Mouse (Mus musculus) stomach, embryonic 15.5 days (tissue): ENCODE results near the gene Crybb2. TPM values are rescaled to one million over a fixed set of nuclear protein-coding genes. Genes with fewer than 3 reads are reported as not detected.

Experiments
- ATAC-seq: fragments of 200-750 bp; cut with Nextera tagmentation; 2 replicates; pipeline ENCODE4 v1.8.0; 2017; ENCODE audit warnings: low read depth, moderate number of reproducible peaks, moderate TSS enrichment; ENCODE audit not compliant: insufficient read depth, low FRiP score
- H3K27ac ChIP-seq: fragments of 300-500 bp; sonication (generic); 2 replicates; pipeline ENCODE4 v1.5.1; 2015; ENCODE audit warnings: mild to moderate bottlenecking, inconsistent platforms
- H3K27me3 ChIP-seq: fragments of 300-500 bp; sonication (generic); replicated peaks from 2 replicates; pipeline ENCODE4 v1.6.1; 2015; ENCODE audit warnings: inconsistent platforms
- H3K36me3 ChIP-seq: fragments of 300-500 bp; sonication (generic); 2 replicates; pipeline ENCODE4 v1.6.1; 2015; ENCODE audit warnings: inconsistent platforms
- H3K4me1 ChIP-seq: fragments of 300-500 bp; sonication (generic); 2 replicates; pipeline ENCODE4 v1.6.1; 2015; ENCODE audit warnings: inconsistent platforms
- H3K4me2 ChIP-seq: fragments of 300-500 bp; sonication (generic); 2 replicates; pipeline ENCODE4 v1.6.1; 2015; ENCODE audit warnings: mild to moderate bottlenecking, inconsistent platforms
- H3K4me3 ChIP-seq: fragments of 300-500 bp; sonication (generic); replicated peaks from 2 replicates; pipeline ENCODE4 v1.5.1; 2015; ENCODE audit warnings: inconsistent platforms
- H3K9ac ChIP-seq: fragments of 300-500 bp; sonication (generic); 2 replicates; pipeline ENCODE4 v1.6.1; 2015; ENCODE audit warnings: inconsistent platforms
- H3K9me3 ChIP-seq: fragments of 300-500 bp; sonication (generic); 2 replicates; pipeline ENCODE4 v1.6.1; 2016; ENCODE audit warnings: inconsistent platforms
- WGBS: fragments of 180-500 bp; shearing (Covaris S2); methylation state at CpG from one replicate; pipeline ENCODE4 v1.1.7; 2015; 5-methylcytosine and 5-hydroxymethylcytosine counted together
- polyA plus RNA-seq: library from polyadenylated mRNA; unstranded; fragments of >200 nt; fragmentation: Nextera tagmentation; extraction: Ambion mirVana; gene quantifications from 2 replicates; pipeline ENCODE4 v1.2.1, GENCODE M21; 2015

Gene Crybb2
- polyA plus RNA-seq, 1 experiment from 2014 or later: not detected

DNA sequence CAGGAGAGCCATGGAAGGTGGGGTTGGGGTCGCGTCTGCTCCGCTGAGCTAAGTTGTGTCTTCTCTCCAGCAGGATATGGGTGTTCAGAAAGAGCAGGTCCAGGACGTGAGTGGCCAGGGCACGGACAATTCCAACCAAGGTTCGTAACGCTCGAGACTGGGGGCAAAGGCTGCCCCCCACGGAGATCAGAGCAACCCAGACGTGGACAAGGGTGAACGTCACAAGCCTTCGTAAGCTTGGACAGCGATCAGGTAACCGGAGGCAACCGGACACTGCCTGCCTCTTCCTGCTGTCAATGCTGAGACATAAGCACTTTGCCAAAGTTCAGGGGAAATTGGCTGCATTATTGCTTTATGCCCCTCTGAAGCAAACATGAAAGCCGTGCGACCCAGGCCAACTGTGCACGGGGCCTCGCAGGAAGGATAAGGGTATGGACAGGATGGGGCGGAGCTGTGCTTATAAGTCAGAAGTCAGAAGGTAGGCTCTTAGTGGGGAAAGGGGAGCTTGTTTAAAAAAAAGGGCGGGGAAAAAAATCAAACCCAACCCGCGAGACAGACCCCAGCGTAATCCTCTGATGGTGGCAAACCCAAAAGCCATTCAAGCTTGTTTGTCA is 20.3 kb upstream of the Crybb2 start:
- peaks cover 19% of the 10 kb centered on the region; the same call in 1 of the 2 replicates for H3K36me3 ChIP-seq
- H3K4me2 ChIP-seq: no peak overlapping the region
- no peaks in the 10 kb centered on the region for H3K9me3 ChIP-seq
- 86% methylated on average over 24 of the region's 24 CpGs for WGBS
- H3K27ac ChIP-seq: no peak overlapping the region
- no peak overlapping the region for H3K9ac ChIP-seq
- no peak overlapping the region for H3K4me3 ChIP-seq
- H3K4me1 ChIP-seq: no peaks in the 10 kb centered on the region
- H3K27me3 ChIP-seq: no peaks in the 10 kb centered on the region
- ATAC-seq: no peak

GRCm38 (mm10) chr5:113087465-113087864 is 17.5 kb upstream of the Crybb2 start:
- Histone ChIP-seq H3K4me3 (no peak overlapping the region), H3K9me3 (no peaks in the 10 kb centered on the region), H3K9ac (no peak overlapping the region), H3K4me1 (0 out of 2 replicates have a peak, but pooled peaks cover 2% of the 10 kb centered on the region), H3K27ac (no peak overlapping the region), H3K4me2 (no peak overlapping the region), H3K27me3 (no peaks in the 10 kb centered on the region), H3K36me3 (peaks cover 19% of the 10 kb centered on the region; the same call in 1 of the 2 replicates)
- WGBS: 81% methylated on average over 2 of the region's 2 CpGs
- ATAC-seq: no peak

GRCm38 (mm10) chr5:113086990-113087389 is 17.1 kb upstream of the Crybb2 start:
- peaks cover 19% of the 10 kb centered on the region; the same call in 1 of the 2 replicates for H3K36me3 ChIP-seq
- no peaks in the 10 kb centered on the region for H3K9me3 ChIP-seq
- ATAC-seq: no peak
- no peaks in the 10 kb centered on the region for H3K27me3 ChIP-seq
- 0 out of 2 replicates have a peak, but pooled peaks cover 3% of the 10 kb centered on the region for H3K4me1 ChIP-seq
- no peak overlapping the region for H3K4me2 ChIP-seq
- no peak overlapping the region for H3K9ac ChIP-seq
- no peak overlapping the region for H3K27ac ChIP-seq
- 60% methylated on average over 4 of the region's 4 CpGs for WGBS
- H3K4me3 ChIP-seq: no peak overlapping the region

DNA sequence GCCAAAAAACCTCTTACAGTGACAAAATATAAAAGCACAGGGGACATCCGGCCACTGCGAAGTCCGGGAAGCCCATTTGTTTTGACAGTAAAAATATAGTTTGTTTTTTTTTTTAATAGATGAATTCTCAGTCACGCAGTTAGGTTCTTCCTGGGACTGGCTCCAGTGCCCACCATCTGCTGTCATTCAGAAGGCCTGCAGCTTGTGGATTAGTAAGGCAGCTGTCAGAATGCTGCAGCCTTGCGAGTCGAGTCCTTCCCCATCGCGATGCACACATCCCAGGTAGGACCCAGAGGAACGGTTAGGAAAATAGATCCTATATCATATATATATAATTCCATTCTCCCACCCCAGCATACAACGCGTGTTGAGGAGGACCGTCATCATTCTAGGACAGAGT is 16.5 kb upstream of the Crybb2 start:
- no peak overlapping the region for H3K4me3 ChIP-seq
- no peak for ATAC-seq
- WGBS: 69% methylated on average over 12 of the region's 12 CpGs
- H3K27ac ChIP-seq: no peak overlapping the region
- no peaks in the 10 kb centered on the region for H3K27me3 ChIP-seq
- no peaks in the 10 kb centered on the region for H3K9me3 ChIP-seq
- peaks cover 15% of the 10 kb centered on the region; the same call in 1 of the 2 replicates for H3K36me3 ChIP-seq
- H3K9ac ChIP-seq: no peak overlapping the region
- 0 out of 2 replicates have a peak, but pooled peaks cover 3% of the 10 kb centered on the region for H3K4me1 ChIP-seq
- H3K4me2 ChIP-seq: no peak overlapping the region

- 44% methylated on average over 2 of the region's 2 CpGs for WGBS
- Histone ChIP-seq H3K27ac (no peak overlapping the region), H3K4me1 (0 out of 2 replicates have a peak, but pooled peaks cover 3% of the 10 kb centered on the region), H3K4me2 (no peak overlapping the region), H3K9me3 (no peaks in the 10 kb centered on the region), H3K27me3 (no peaks in the 10 kb centered on the region), H3K4me3 (no peak overlapping the region), H3K9ac (no peak overlapping the region), H3K36me3 (peaks cover 9% of the 10 kb centered on the region; the same call in 1 of the 2 replicates)
- ATAC-seq: no peak
Measured at GRCm38 (mm10) chr5:113085931-113086330, 16.0 kb upstream of the Crybb2 start.

DNA sequence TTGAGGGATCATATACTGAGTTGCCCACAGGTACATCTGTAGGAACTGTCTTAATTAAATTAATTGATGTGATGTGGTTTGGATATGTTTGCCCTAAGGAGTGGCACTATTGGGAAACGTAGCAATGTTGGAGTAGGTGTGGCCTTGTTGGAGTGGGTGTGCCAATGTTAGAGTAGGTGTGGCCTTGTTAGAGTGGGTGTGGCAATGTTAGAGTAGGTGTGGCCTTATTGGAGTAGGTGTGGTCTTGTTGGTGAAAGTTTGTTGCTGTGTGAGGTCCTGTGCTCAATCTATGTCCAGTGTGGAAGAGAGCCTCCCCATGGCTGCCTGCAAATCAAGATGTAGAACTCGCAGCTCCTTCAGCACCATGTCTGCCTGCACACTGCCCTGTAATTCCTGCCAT is 14.4 kb upstream of the Crybb2 start:
- Histone ChIP-seq H3K4me2 (no peak overlapping the region), H3K9me3 (no peaks in the 10 kb centered on the region), H3K4me1 (peaks cover 8% of the 10 kb centered on the region), H3K9ac (no peak overlapping the region), H3K36me3 (no peaks in the 10 kb centered on the region), H3K27ac (no peak overlapping the region), H3K27me3 (no peaks in the 10 kb centered on the region), H3K4me3 (no peak overlapping the region)
- WGBS: 66% methylated on average over 2 of the region's 2 CpGs
- ATAC-seq: no peak

DNA sequence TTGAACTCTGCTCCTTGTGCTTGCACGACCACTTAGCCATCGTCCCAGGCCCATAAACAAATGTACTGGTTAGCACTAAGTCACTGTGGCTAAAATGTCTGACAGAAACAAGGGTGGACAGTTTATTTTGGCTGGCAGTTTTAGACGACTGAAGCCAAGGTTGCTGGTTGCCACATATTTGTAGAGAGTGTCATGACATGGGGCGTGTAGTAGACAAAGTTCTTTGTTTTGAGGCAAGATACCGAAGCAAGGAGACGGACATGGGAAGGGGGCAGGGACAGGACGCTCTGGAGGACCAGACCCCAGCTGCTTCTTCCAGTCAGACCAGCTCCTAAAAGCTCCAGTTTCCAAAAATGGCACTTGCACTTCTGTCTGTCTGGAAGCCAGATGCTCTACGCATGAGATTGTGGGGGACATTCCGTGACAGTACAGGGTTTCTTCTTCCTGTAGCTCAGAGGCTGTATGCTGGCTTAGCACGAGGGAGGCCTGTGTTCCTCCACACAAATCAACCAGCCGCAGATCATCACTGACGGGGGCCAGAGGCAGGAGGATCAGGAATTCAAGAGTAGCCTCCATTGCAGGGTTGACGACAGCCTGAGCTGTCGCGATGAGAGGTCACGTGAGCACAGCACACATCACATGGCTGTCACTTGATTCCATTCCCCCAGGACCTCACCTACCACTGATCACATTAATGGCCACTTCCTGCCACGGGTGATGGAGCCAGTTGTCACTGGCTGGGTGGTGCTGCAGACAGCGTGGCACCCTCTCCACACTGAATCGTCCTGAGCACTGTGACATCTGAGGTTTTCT is 12.6 kb upstream of the Crybb2 start:
- WGBS: 46% methylated on average over 19 of the region's 19 CpGs
- Histone ChIP-seq H3K4me3 (no peak overlapping the region), H3K9me3 (no peaks in the 10 kb centered on the region), H3K4me2 (no peak overlapping the region), H3K27ac (no peak overlapping the region), H3K36me3 (no peaks in the 10 kb centered on the region), H3K27me3 (no peaks in the 10 kb centered on the region), H3K4me1 (peaks cover 8% of the 10 kb centered on the region), H3K9ac (no peak overlapping the region)
- 0 out of 2 replicates have a peak, but pooled peaks have one; percentile 5 for ATAC-seq

DNA sequence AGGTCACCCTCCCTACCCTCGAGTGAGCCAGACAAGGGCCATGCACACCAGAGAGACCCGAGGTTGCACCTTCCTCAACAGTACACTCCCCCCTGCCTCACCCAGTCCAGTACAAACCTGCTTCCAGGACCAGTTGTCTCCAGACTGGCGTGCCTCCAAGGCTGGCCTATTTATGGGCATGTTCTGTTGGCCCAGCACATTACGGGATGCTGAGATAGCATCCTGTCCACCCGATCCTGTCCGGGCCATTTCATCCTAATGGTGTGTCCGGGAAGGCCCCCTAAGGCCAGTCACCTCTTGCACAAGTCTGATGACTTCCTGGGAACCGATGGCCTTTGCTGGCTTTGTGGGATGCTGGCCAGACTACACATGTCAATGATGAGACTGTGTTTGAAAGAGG is 11.5 kb upstream of the Crybb2 start, which contains the start of gene Crybb3:
Gene Crybb3 (minus strand): TSS at position 146 of the 400 bp plus-strand sequence.
- no peaks in the 10 kb centered on the region for H3K9me3 ChIP-seq
- H3K4me2 ChIP-seq: no peak within 1 kb of the TSS
- WGBS: 73% methylated on average over 8 of the region's 8 CpGs
- H3K4me1 ChIP-seq: peaks cover 8% of the 10 kb centered on the region
- no peaks in the 10 kb centered on the region for H3K36me3 ChIP-seq
- no peaks in the 10 kb centered on the region for H3K27me3 ChIP-seq
- ATAC-seq: no peak
- no peak within 1 kb of the TSS for H3K27ac ChIP-seq
- H3K9ac ChIP-seq: no peak within 1 kb of the TSS
- H3K4me3 ChIP-seq: no peak within 1 kb of the TSS

GRCm38 (mm10) chr5:113081020-113081419 is 11.1 kb upstream of the Crybb2 start:
- no peak overlapping the region for H3K27ac ChIP-seq
- no peaks in the 10 kb centered on the region for H3K27me3 ChIP-seq
- H3K4me1 ChIP-seq: peaks cover 8% of the 10 kb centered on the region
- H3K9ac ChIP-seq: no peak overlapping the region
- H3K4me3 ChIP-seq: no peak overlapping the region
- WGBS: 89% methylated on average over 9 of the region's 9 CpGs
- H3K9me3 ChIP-seq: no peaks in the 10 kb centered on the region
- ATAC-seq: no peak
- no peaks in the 10 kb centered on the region for H3K36me3 ChIP-seq
- no peak overlapping the region for H3K4me2 ChIP-seq

DNA sequence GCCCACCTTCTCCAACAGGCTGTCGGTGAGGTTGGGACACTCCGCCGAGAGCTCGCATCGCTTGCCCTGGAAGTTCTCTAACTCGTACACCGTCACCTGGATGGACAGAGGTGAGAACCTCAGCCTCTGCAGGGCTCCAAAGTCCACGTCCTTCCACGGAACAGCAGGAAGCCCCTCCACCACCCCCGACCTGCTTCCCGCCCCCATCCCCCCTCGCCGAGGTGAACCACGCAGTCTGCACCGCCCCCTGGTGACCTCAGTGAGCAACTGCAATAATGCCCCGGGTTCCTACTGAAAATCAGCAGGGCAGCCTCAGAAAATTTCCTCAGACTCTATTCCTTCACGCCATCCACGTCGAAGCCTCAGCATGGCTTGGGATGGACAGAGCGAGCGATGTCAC is 9.9 kb upstream of the Crybb2 start:
- no peak overlapping the region for H3K27ac ChIP-seq
- no peak for ATAC-seq
- H3K4me1 ChIP-seq: peaks cover 8% of the 10 kb centered on the region
- H3K36me3 ChIP-seq: no peaks in the 10 kb centered on the region
- H3K4me2 ChIP-seq: peak overlapping the region; percentile 16; the same call in 1 of the 2 replicates
- WGBS: 23% methylated on average over 21 of the region's 21 CpGs
- no peaks in the 10 kb centered on the region for H3K9me3 ChIP-seq
- H3K4me3 ChIP-seq: no peak overlapping the region
- 0 out of 2 replicates have a peak, but pooled peaks cover 3% of the 10 kb centered on the region for H3K27me3 ChIP-seq
- H3K9ac ChIP-seq: no peak overlapping the region

GRCm38 (mm10) chr5:113078686-113079085 is 8.8 kb upstream of the Crybb2 start:
- Histone ChIP-seq H3K36me3 (no peaks in the 10 kb centered on the region), H3K27ac (no peak overlapping the region), H3K4me3 (no peak overlapping the region), H3K9ac (no peak overlapping the region), H3K4me2 (no peak overlapping the region), H3K9me3 (no peaks in the 10 kb centered on the region), H3K4me1 (peaks cover 8% of the 10 kb centered on the region), H3K27me3 (0 out of 2 replicates have a peak, but pooled peaks cover 3% of the 10 kb centered on the region)
- ATAC-seq: no peak
- WGBS: 63% methylated on average over 5 of the region's 5 CpGs

DNA sequence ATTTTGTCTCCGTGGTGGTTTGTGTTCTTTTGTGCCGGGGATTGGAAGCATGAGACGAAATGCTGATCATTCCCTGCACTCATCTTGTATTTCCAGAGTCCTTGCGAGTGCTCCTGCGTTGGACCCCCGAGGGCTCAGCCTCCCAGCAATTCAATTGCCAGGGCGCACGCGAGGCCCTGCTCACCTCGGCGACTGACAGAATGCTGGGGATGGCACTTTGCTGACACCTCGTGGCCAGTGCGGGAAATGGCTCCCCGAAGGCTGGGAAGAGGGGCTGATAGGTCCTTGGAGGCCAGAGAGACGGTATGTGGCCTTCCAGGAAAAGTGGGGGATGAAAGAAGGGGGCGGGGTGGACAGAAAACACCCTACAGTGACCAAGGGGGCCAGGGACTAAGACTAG is 15.6 kb downstream of the Crybb2 start:
- H3K9ac ChIP-seq: no peak overlapping the region
- no peak overlapping the region for H3K4me3 ChIP-seq
- H3K36me3 ChIP-seq: no peaks in the 10 kb centered on the region
- H3K9me3 ChIP-seq: no peaks in the 10 kb centered on the region
- 4% methylated on average over 16 of the region's 16 CpGs for WGBS
- no peaks in the 10 kb centered on the region for H3K4me1 ChIP-seq
- H3K27me3 ChIP-seq: no peaks in the 10 kb centered on the region
- H3K4me2 ChIP-seq: no peak overlapping the region
- H3K27ac ChIP-seq: no peak overlapping the region
- ATAC-seq: no peak
